Mouse (Mus musculus) G1E (cell line): ENCODE data around the gene Ddx55.

Experiments
- CTCF ChIP-seq: IDR thresholded peaks from 2 replicates; pipeline ENCODE4 v1.5.1; 2012; ENCODE audit warnings: low read depth, low read length, inconsistent platforms, mixed read lengths
- GATA1 ChIP-seq: IDR thresholded peaks from 2 replicates; pipeline ENCODE4 v1.6.1; 2012; ENCODE audit warnings: borderline replicate concordance, low read length, inconsistent platforms, mixed read lengths
- POLR2AphosphoS5 ChIP-seq: IDR thresholded peaks from 2 replicates; pipeline ENCODE4 v1.6.1; 2012; ENCODE audit warnings: low read depth, low read length, inconsistent platforms; ENCODE audit not compliant: insufficient replicate concordance

DNA sequence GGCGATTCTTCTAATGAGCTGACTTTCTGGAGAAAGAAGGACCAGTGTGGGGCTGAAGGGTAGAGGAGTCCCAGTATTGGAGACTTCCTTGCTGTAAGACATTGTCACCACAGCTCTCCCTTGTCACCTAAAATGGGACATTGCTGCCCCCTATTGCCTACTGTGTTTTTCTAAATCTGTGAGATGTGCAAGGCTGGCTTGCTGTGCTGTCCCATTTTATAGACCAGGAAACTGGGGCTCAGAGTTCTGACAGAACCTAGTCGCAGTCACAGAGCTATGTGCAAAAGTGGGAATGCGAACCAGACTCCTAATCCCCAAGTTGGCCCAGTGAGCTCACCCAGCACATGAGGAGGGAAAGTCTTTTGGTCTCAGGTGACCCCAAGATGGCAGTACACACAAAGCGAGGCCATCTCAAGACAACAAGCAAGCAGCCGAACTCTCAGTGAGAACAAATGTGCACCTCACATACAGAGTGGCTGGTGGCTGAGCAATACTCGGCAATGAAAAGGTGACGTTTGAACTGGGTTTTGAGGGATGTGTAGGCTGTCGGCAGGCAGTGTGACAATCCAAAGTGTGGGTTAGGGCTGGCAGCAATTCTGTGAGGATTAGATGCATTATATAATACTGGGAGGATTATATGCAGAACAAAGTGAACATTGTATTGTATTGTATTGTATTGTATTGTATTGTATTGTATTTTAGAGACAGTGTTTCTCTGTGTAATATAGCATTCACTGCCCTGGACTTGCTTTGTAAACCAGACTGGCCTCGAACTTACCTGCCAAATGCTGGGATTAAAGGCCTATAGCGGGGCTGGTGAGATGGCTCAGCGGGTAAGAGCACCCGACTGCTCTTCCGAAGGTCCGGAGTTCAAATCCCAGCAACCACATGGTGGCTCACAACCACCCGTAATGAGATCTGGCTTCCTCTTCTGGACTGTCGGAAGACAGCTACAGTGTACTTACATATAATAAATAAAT, 13.6 kb upstream of the Ddx55 start:
- 0 out of 2 replicates have a peak, but pooled peaks have one; percentile 1 for TF ChIP-seq CTCF
- TF ChIP-seq GATA1 = no peak
- no peak for TF ChIP-seq POLR2AphosphoS5
